Mouse (Mus musculus): ENCODE measurements at regions not wholly inside any gene's neighbourhood (a gene's known extent, or its start where the extent isn't known, plus 50 kb on each side); places are given as distances from the start of the nearest gene placed in this dataset.

DNA sequence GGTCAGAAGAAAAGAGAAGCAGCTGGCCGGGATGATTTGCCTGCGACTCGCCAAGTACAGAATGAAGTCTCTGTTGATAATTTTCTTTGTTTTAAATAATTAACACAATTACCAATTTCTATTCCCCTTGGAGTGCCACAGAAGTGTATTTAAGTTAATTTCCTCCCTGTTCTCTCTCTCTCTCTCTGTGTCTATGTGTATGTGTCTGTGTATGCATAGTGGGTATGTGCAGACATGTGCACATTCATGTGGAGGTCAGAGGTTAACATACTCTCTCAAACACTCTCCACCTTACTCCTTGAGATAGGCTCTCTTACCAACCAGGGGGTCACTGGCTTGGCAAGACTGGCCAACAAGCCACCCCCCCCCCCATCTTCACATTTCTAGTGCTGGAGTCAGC, 107.2 kb downstream of the Vapb start:
- TF ChIP-seq CTCF (IDR thresholded peaks at IDR 0.05; ENCODE audit: low read depth) (no peak), EP300 (optimal IDR thresholded peaks at IDR 0.05) (no peak)
